In the genomic region with DNA sequence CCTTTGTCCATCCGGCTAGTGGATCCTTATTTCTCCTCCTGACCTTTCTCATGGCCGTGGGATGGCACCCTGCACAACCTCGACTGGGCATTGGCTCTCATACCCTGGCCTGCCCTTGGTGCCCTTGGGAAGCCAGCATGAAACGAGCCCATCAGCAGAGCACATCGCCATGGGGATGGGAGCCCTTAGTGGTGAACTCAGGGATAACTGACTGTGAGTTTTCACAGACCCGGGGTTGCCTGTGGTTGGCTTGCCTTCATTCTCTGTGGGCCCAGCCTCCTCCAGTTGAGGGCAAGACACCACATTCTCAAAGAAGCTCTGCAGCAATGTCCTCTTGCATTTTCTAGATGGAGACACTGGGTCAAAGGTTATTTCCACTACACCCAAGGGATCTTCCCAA, we compare ENCODE assay signal across 27 mouse cellular contexts. TPM values are rescaled to one million over a fixed set of nuclear protein-coding genes. Genes with fewer than 3 reads are reported as not detected.
A peak's percentile ranks its signal among the peaks of the same experiment; 100 is the strongest.
DNase-seq lines count a peak whose midpoint lies in the region; TF ChIP-seq lines count a peak whose summit lies in the region.
"Had no signal": no experiment of that assay in that cellular context is flagged by ENCODE, and none has a peak within 500 bp of the region (broad histone marks: within the 10 kb centered on the region; RNA-seq: fewer than 3 reads in every experiment).

No protein-coding gene starts in this region.

- peak; percentile 35; the same call in 1 of the 2 replicates for TF ChIP-seq CTCF in layer of hippocampus, adult 2 months (conservative IDR thresholded peaks at IDR 0.05)

- peak; percentile 28 for DNase-seq in adrenal gland, postnatal 14 days
- no peak for DNase-seq in adrenal gland, postnatal 25 days
- no peak for DNase-seq in layer of hippocampus, adult 2 months (ENCODE audit: low spot score in 2 of 2)
- no peak for DNase-seq in layer of hippocampus, adult 9-10 months (ENCODE audit: low spot score)
- peak; percentile 43 for DNase-seq in ES-CJ7 (ENCODE audit: low read depth, low spot score)
- DNase-seq in retina, postnatal 1 day: peak; percentile 39
- no peak for DNase-seq in cerebellum, postnatal 25 days
- DNase-seq: adrenal gland, adult 8-10 months; cerebellum, adult 11 months; cerebellum, adult 9-10 months; heart, postnatal 14 days; kidney, adult 18-20 months; kidney, postnatal 25 days; left cerebral cortex, postnatal 4 days; liver, embryonic 13.5 days; lung, adult 18-20 months; lung, postnatal 10 days; right cerebral cortex, postnatal 25 days had no signal

- no peak overlapping the region for H3K4me3 ChIP-seq in layer of hippocampus, adult 2 months
- H3K4me3 ChIP-seq: embryonic facial prominence, embryonic 13.5 days; forebrain, embryonic 10.5 days; kidney, embryonic 15.5 days; liver, embryonic 13.5 days; stomach, embryonic 15.5 days had no signal

- H3K27ac ChIP-seq in layer of hippocampus, adult 2 months: peak overlapping the region; percentile 33; the same call in 1 of the 2 replicates
- H3K27ac ChIP-seq: embryonic facial prominence, embryonic 13.5 days; kidney, embryonic 15.5 days; liver, embryonic 13.5 days; stomach, embryonic 15.5 days had no signal

RNA-seq across cellular contexts. Expression of a gene that starts 4.0 kb away (rescaled TPM):
- not detected in 2 replicates for total RNA-seq in adrenal gland, postnatal 14 days (2021)
- not detected in 2 replicates for total RNA-seq in adrenal gland, postnatal 25 days (2021)
- total RNA-seq in layer of hippocampus, adult 2 months (2021): not detected
- total RNA-seq: gastrocnemius, adult 8-10 months; heart, adult 8-10 months; heart, postnatal 14 days; layer of hippocampus, adult 18-20 months; layer of hippocampus, postnatal 25 days; left cerebral cortex, adult 8-10 months had no signal

RNA-seq across cellular contexts. Expression of a gene that starts 22.6 kb away (rescaled TPM):
- 24.1 and 33.2 TPM in 2 replicates for total RNA-seq in adrenal gland, postnatal 14 days (2021)
- 18.7 and 27.1 TPM in 2 replicates for total RNA-seq in adrenal gland, postnatal 25 days (2021)
- total RNA-seq in layer of hippocampus, adult 2 months (2021): 10 to 100 TPM; 26.2 to 33.8 TPM

RNA-seq across cellular contexts. Expression of a gene that starts 45.2 kb away (rescaled TPM):
- not detected in 2 replicates for total RNA-seq in adrenal gland, postnatal 14 days (2021)
- total RNA-seq in adrenal gland, postnatal 25 days (2021): not detected in 2 replicates
- not detected for total RNA-seq in layer of hippocampus, adult 2 months (2021)
- total RNA-seq: adrenal gland, adult 8-10 months; gastrocnemius, adult 8-10 months; heart, adult 8-10 months; heart, postnatal 14 days; layer of hippocampus, adult 18-20 months; layer of hippocampus, postnatal 25 days; left cerebral cortex, adult 8-10 months; left cerebral cortex, postnatal 4 days had no signal

RNA-seq across cellular contexts. Expression of a gene that starts 47.4 kb away (rescaled TPM):
- 95.5 and 104 TPM in 2 replicates for total RNA-seq in adrenal gland, postnatal 14 days (2021)
- total RNA-seq in adrenal gland, postnatal 25 days (2021): 111 and 117 TPM in 2 replicates
- total RNA-seq in layer of hippocampus, adult 2 months (2021): 10 to 100 TPM; 43.7 to 48.3 TPM

RNA-seq across cellular contexts. Expression of a gene that starts 54.4 kb away (rescaled TPM):
- total RNA-seq in adrenal gland, postnatal 14 days (2021): 0.70 and 0.83 TPM in 2 replicates
- 1.0 and 1.2 TPM in 2 replicates for total RNA-seq in adrenal gland, postnatal 25 days (2021)
- total RNA-seq in layer of hippocampus, adult 2 months (2021): under 1 TPM in 1 of 2 experiments, not detected in 1; 0.31 TPM
- total RNA-seq: gastrocnemius, adult 8-10 months; heart, adult 8-10 months; heart, postnatal 14 days; layer of hippocampus, adult 18-20 months; layer of hippocampus, postnatal 25 days had no signal

Comparison
In these comparisons a context has a peak if more than half of its experiments do, and no peak if none do; other contexts are left out.
1. DNase-seq: peak in adrenal gland, postnatal 14 days (single experiment), ES-CJ7 (single experiment) and retina, postnatal 1 day (single experiment); none in adrenal gland, postnatal 25 days (single experiment), layer of hippocampus, adult 2 months (0 of 2), layer of hippocampus, adult 9-10 months (single experiment) and cerebellum, postnatal 25 days (0 of 2).